Mouse (Mus musculus) midbrain, embryonic 15.5 days (tissue): Measurements from ENCODE around the gene Agtpbp1. TPM values are rescaled to one million over a fixed set of nuclear protein-coding genes. Genes with fewer than 3 reads are reported as not detected.
A peak's percentile ranks its signal among the peaks of the same experiment; 100 is the strongest.

Experiments
- ATAC-seq: fragments of 200-750 bp; cut with Nextera tagmentation; replicated peaks from 2 replicates; pipeline ENCODE4 v1.8.0; 2017; ENCODE audit warnings: moderate TSS enrichment
- H3K27ac ChIP-seq: fragments of 300-500 bp; sonication (generic); 2 replicates; pipeline ENCODE4 v1.5.1; 2015; ENCODE audit warnings: mild to moderate bottlenecking, inconsistent platforms
- H3K27me3 ChIP-seq: fragments of 300-500 bp; sonication (generic); replicated peaks from 2 replicates; pipeline ENCODE4 v1.6.1; 2015; ENCODE audit warnings: inconsistent platforms
- H3K36me3 ChIP-seq: fragments of 300-500 bp; sonication (generic); replicated peaks from 2 replicates; pipeline ENCODE4 v1.6.1; 2015; ENCODE audit warnings: inconsistent platforms
- H3K4me1 ChIP-seq: fragments of 300-500 bp; sonication (generic); 2 replicates; pipeline ENCODE4 v1.6.1; 2015; ENCODE audit warnings: inconsistent platforms
- H3K4me2 ChIP-seq: fragments of 300-500 bp; sonication (generic); 2 replicates; pipeline ENCODE4 v1.6.1; 2015; ENCODE audit warnings: inconsistent platforms, mild to moderate bottlenecking, moderate library complexity
- H3K4me3 ChIP-seq: fragments of 300-500 bp; sonication (generic); 2 replicates; pipeline ENCODE4 v1.5.1; 2015; ENCODE audit warnings: mild to moderate bottlenecking, inconsistent platforms
- H3K9ac ChIP-seq: fragments of 300-500 bp; sonication (generic); 2 replicates; pipeline ENCODE4 v1.6.1; 2015; ENCODE audit warnings: mild to moderate bottlenecking, inconsistent platforms
- H3K9me3 ChIP-seq: fragments of 300-500 bp; sonication (generic); 2 replicates; pipeline ENCODE4 v1.6.1; 2016; ENCODE audit warnings: inconsistent platforms
- WGBS: fragments of 180-500 bp; shearing (Covaris S2); methylation state at CpG from one replicate; pipeline ENCODE4 v1.1.7; 2015; ENCODE audit warnings: mixed read lengths; 5-methylcytosine and 5-hydroxymethylcytosine counted together
- polyA plus RNA-seq: library from polyadenylated mRNA; unstranded; fragments of >200 nt; fragmentation: Nextera tagmentation; extraction: Ambion mirVana; gene quantifications from 2 replicates; pipeline ENCODE4 v1.2.1, GENCODE M21; 2015

Agtpbp1 gene
- polyA plus RNA-seq, 1 experiment from 2014 or later, result 70.4 TPM

GRCm38 (mm10) chr13:59519479-59519878, 65.5 kb downstream of the Agtpbp1 start:
- Histone ChIP-seq H3K27ac (no peak overlapping the region), H3K36me3 (peaks cover 3% of the 10 kb centered on the region; the same call in 1 of the 2 replicates), H3K9me3 (no peaks in the 10 kb centered on the region), H3K4me1 (no peaks in the 10 kb centered on the region), H3K27me3 (no peaks in the 10 kb centered on the region), H3K4me2 (no peak overlapping the region), H3K9ac (no peak overlapping the region), H3K4me3 (no peak overlapping the region)
- 94% methylated on average over 6 of the region's 6 CpGs for WGBS
- no peak for ATAC-seq

DNA sequence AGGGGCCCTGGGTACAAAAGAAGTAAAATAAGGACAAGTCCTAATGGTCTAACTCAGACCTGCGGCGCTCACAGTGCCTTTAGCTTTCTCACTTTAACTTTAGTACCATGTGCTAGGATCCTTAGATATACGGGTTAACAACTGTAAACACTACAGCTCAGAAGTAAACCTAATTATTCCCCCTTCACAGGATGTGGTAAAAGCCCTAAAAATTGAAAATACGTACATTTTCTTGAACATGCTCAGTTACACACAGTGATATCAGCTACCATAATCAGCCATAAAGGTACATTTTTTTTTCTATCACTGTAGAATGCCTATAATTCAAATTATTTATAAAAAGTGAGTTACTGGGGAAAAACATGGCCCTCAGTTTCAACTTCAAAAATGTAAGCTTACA, 67.0 kb downstream of the Agtpbp1 start:
- Histone ChIP-seq H3K4me3 (no peak overlapping the region), H3K9ac (no peak overlapping the region), H3K4me1 (no peaks in the 10 kb centered on the region), H3K27ac (no peak overlapping the region), H3K36me3 (peaks cover 4% of the 10 kb centered on the region), H3K4me2 (no peak overlapping the region), H3K9me3 (no peaks in the 10 kb centered on the region), H3K27me3 (no peaks in the 10 kb centered on the region)
- no peak for ATAC-seq
- 84% methylated on average over 4 of the region's 4 CpGs for WGBS

GRCm38 (mm10) chr13:59515074-59515473, 70.0 kb downstream of the Agtpbp1 start:
- Histone ChIP-seq H3K9me3 (no peaks in the 10 kb centered on the region), H3K4me2 (no peak overlapping the region), H3K36me3 (peaks cover 13% of the 10 kb centered on the region), H3K4me3 (no peak overlapping the region), H3K27ac (no peak overlapping the region), H3K9ac (no peak overlapping the region), H3K4me1 (no peaks in the 10 kb centered on the region), H3K27me3 (no peaks in the 10 kb centered on the region)
- no peak for ATAC-seq
- 26% methylated on average over 7 of the region's 7 CpGs for WGBS

DNA sequence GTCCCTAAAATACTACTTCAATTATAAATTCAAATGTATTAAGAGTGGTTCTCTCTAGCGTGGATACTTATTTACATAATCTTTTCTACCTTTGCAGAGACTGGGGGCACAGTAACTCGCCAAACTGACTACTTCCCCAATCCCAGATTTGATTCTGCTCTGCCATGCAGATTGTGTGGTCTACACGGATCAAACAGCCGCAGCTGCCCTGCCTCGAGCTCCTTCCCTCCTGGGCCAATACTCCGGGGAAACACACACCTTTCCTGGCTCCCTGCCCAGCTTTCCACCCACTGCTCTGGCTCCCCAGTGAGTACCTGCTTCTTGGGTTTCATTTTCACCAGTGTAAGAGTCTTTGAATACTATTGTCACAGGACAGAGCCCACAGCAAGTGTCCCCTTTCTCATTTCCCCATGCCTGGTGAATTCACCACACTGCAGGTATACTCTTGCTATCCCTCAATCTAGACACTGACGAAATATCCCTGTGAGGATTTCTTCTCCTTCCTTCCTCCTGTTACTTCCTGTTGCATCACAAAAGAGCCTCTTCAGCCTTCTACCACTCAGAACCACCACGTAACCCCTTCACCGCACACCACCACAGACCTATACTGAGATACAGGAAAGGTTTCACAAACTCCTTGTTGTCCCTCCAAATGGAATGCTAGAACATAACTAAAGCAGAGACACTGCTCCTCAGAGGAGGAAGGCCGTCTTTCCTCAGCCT, 75.2 kb downstream of the Agtpbp1 start:
- Histone ChIP-seq H3K4me1 (no peaks in the 10 kb centered on the region), H3K4me2 (no peak overlapping the region), H3K9ac (no peak overlapping the region), H3K36me3 (peaks cover 13% of the 10 kb centered on the region), H3K4me3 (no peak overlapping the region), H3K9me3 (no peaks in the 10 kb centered on the region), H3K27me3 (no peaks in the 10 kb centered on the region), H3K27ac (no peak overlapping the region)
- WGBS, result 68% methylated on average over 10 of the region's 10 CpGs
- no peak for ATAC-seq

DNA sequence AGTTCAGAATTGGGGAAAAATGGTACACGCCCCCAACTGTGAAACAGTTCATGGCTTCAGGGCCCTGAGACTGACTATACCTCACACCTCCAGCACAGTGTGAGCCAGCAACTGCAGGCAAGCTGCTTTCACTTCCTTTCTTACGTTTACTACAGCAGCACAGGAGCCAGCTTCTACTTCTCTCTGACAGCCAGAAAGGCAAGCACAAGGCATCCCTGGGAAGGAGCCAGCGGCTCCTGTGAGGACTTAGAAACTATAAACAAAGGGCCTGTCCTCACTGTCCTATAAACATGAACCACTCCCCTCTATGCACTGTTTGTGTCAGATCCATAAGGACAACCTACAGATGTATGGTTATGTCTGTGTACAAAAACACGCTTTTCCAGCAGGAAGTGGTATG, 76.4 kb downstream of the Agtpbp1 start:
- Histone ChIP-seq H3K27ac (no peak overlapping the region), H3K36me3 (peaks cover 13% of the 10 kb centered on the region), H3K27me3 (no peaks in the 10 kb centered on the region), H3K9me3 (no peaks in the 10 kb centered on the region), H3K9ac (no peak overlapping the region), H3K4me2 (no peak overlapping the region), H3K4me1 (no peaks in the 10 kb centered on the region), H3K4me3 (no peak overlapping the region)
- WGBS, result 75% methylated on average over 4 of the region's 4 CpGs
- ATAC-seq, result no peak

GRCm38 (mm10) chr13:59506450-59506849, 78.6 kb downstream of the Agtpbp1 start:
- ATAC-seq, result no peak
- 87% methylated on average over 1 of the region's 1 CpGs for WGBS
- H3K27me3 ChIP-seq, result no peaks in the 10 kb centered on the region

GRCm38 (mm10) chr13:59505867-59506266, 79.2 kb downstream of the Agtpbp1 start:
- no peak overlapping the region for H3K9ac ChIP-seq
- WGBS, result 85% methylated on average over 4 of the region's 4 CpGs
- ATAC-seq, result no peak
- H3K36me3 ChIP-seq, result 0 out of 2 replicates have a peak, but pooled peaks cover 5% of the 10 kb centered on the region
- no peaks in the 10 kb centered on the region for H3K4me1 ChIP-seq
- no peaks in the 10 kb centered on the region for H3K27me3 ChIP-seq
- no peak overlapping the region for H3K27ac ChIP-seq
- H3K9me3 ChIP-seq, result no peaks in the 10 kb centered on the region
- H3K4me2 ChIP-seq, result no peak overlapping the region
- H3K4me3 ChIP-seq, result no peak overlapping the region

More at GRCm38 (mm10) chr13:59506450-59506849, 78.6 kb downstream of the Agtpbp1 start:
- H3K4me1 ChIP-seq, result no peaks in the 10 kb centered on the region
- no peak overlapping the region for H3K9ac ChIP-seq
- no peak overlapping the region for H3K27ac ChIP-seq
- H3K36me3 ChIP-seq, result 0 out of 2 replicates have a peak, but pooled peaks cover 5% of the 10 kb centered on the region
- H3K9me3 ChIP-seq, result no peaks in the 10 kb centered on the region
- no peak overlapping the region for H3K4me2 ChIP-seq
- H3K4me3 ChIP-seq, result no peak overlapping the region

DNA sequence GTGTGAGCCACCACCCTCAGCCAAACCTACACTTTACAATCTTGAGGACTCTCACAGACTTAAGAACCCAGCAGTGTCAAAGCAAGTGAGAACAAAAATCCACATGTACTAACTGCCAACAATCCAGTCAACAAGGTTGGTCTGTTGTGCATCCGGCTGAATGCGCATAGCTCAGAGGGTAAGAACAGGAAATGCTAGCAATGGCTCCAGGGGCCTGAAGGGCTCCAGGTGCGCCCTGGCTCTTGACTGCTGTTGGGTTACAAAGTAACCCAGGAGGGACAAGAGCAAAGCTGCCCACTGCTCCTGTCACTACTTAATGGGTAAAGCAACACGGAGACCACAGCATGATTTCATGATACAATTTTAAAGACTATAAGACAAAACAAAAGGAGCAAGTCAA, 81.4 kb downstream of the Agtpbp1 start:
- no peaks in the 10 kb centered on the region for H3K27me3 ChIP-seq
- H3K36me3 ChIP-seq, result 0 out of 2 replicates have a peak, but pooled peaks cover 5% of the 10 kb centered on the region

GRCm38 (mm10) chr13:59499831-59500230, 85.2 kb downstream of the Agtpbp1 start:
- Histone ChIP-seq H3K4me3 (no peak overlapping the region), H3K36me3 (peaks cover 9% of the 10 kb centered on the region)
- 91% methylated on average over 6 of the region's 6 CpGs for WGBS

More for the DNA sequence above, 81.4 kb downstream of the Agtpbp1 start:
- Histone ChIP-seq H3K9ac (no peak overlapping the region), H3K27ac (no peak overlapping the region), H3K9me3 (no peaks in the 10 kb centered on the region), H3K4me1 (no peaks in the 10 kb centered on the region), H3K4me3 (no peak overlapping the region), H3K4me2 (no peak overlapping the region)
- no peak for ATAC-seq
- WGBS, result 92% methylated on average over 4 of the region's 4 CpGs

GRCm38 (mm10) chr13:59499374-59499773, 85.7 kb downstream of the Agtpbp1 start:
- Histone ChIP-seq H3K27ac (no peak overlapping the region), H3K36me3 (peaks cover 14% of the 10 kb centered on the region), H3K4me3 (no peak overlapping the region), H3K27me3 (no peaks in the 10 kb centered on the region), H3K9ac (no peak overlapping the region), H3K4me2 (no peak overlapping the region), H3K9me3 (no peaks in the 10 kb centered on the region), H3K4me1 (peaks cover 8% of the 10 kb centered on the region)
- ATAC-seq, result no peak
- WGBS, result 88% methylated on average over 2 of the region's 2 CpGs

More at GRCm38 (mm10) chr13:59499831-59500230, 85.2 kb downstream of the Agtpbp1 start:
- Histone ChIP-seq H3K4me2 (no peak overlapping the region), H3K27me3 (no peaks in the 10 kb centered on the region), H3K4me1 (peaks cover 8% of the 10 kb centered on the region), H3K27ac (no peak overlapping the region), H3K9ac (no peak overlapping the region), H3K9me3 (no peaks in the 10 kb centered on the region)
- no peak for ATAC-seq

DNA sequence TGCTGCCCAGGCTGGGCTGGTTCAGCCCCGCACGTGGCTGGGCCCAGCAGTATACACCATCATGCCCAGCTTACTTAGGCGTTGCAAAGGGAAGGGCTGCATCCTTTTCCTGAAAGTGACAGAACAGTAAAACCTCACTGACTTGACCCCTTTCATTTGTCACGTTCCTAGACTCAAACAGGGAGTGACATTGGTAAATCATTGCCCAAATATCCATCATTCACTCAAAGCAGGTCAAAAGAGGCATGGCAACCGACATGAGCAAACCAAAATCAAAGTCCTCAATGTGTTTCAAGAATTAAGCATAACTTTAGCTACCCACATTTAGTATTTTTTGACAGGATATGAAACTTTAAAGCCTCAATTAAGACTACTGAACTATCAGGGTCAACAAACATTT, 86.8 kb downstream of the Agtpbp1 start:
- H3K4me1 ChIP-seq, result peaks cover 8% of the 10 kb centered on the region
- 90% methylated on average over 5 of the region's 5 CpGs for WGBS
- no peak overlapping the region for H3K9ac ChIP-seq
- no peak overlapping the region for H3K4me2 ChIP-seq
- no peak for ATAC-seq
- no peaks in the 10 kb centered on the region for H3K27me3 ChIP-seq
- no peaks in the 10 kb centered on the region for H3K9me3 ChIP-seq
- H3K27ac ChIP-seq, result no peak overlapping the region
- peaks cover 13% of the 10 kb centered on the region for H3K36me3 ChIP-seq
- no peak overlapping the region for H3K4me3 ChIP-seq

DNA sequence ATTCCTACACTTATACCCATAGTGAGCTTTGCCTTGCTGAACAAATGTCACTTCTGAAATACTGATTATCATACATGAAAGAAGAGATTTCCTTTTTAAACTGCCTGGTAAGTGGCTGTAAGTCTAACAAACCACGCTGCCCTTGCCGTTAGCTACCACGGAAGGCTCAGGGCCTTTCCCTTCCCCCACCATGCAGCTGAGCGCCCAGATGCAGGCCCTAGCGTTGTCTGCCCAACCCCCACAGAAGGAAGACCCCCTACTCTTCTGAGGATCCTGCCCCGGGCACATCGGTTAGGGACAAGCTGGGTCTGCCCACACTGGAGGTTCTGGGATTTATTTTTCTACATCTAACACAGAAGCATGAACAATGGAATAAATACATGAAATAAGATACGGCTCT, 89.2 kb downstream of the Agtpbp1 start:
- no peak overlapping the region for H3K4me3 ChIP-seq
- 20% methylated on average over 8 of the region's 8 CpGs for WGBS
- H3K4me1 ChIP-seq, result peaks cover 8% of the 10 kb centered on the region
- H3K9me3 ChIP-seq, result no peaks in the 10 kb centered on the region
- H3K4me2 ChIP-seq, result no peak overlapping the region
- H3K27me3 ChIP-seq, result no peaks in the 10 kb centered on the region
- peak overlapping the region; percentile 45; the same call in 1 of the 2 replicates for H3K27ac ChIP-seq
- no peak overlapping the region; the same call in 1 of the 2 replicates for H3K9ac ChIP-seq
- no peak for ATAC-seq
- peaks cover 13% of the 10 kb centered on the region for H3K36me3 ChIP-seq
